Mouse (Mus musculus): ENCODE measurements at regions not wholly inside any gene's neighbourhood (a gene's known extent, or its start where the extent isn't known, plus 50 kb on each side); places are given as distances from the start of the nearest gene placed in this dataset.

- DNase-seq (ENCODE audit: low spot score), result no peak
Measured at GRCm38 (mm10) chr4:105327711-105328471, 170.7 kb downstream of the Plpp3 start.

GRCm38 (mm10) chr4:105328776-105329175, 171.6 kb downstream of the Plpp3 start:
- no peak for DNase-seq (ENCODE audit: low spot score)

- no peak for DNase-seq (ENCODE audit: low spot score)
Measured at GRCm38 (mm10) chr4:105332081-105332480, 174.9 kb downstream of the Plpp3 start.

- DNase-seq (ENCODE audit: low spot score), result no peak
Measured at GRCm38 (mm10) chr4:105335872-105336271, 178.7 kb downstream of the Plpp3 start.

GRCm38 (mm10) chr4:105336557-105336956, 179.4 kb downstream of the Plpp3 start:
- no peak for DNase-seq (ENCODE audit: low spot score)

GRCm38 (mm10) chr4:105338131-105338530, 181.0 kb downstream of the Plpp3 start:
- DNase-seq (ENCODE audit: low spot score), result no peak

- no peak for DNase-seq (ENCODE audit: low spot score)
Measured at GRCm38 (mm10) chr4:105338861-105339260, 181.7 kb downstream of the Plpp3 start.

- no peak for DNase-seq (ENCODE audit: low spot score)
Measured at GRCm38 (mm10) chr4:105341274-105341673, 184.1 kb downstream of the Plpp3 start.

- DNase-seq (ENCODE audit: low spot score), result no peak
Measured at GRCm38 (mm10) chr4:105346846-105347245, 189.7 kb downstream of the Plpp3 start.

GRCm38 (mm10) chr4:105347911-105348310, 190.8 kb downstream of the Plpp3 start:
- DNase-seq (ENCODE audit: low spot score), result no peak

- no peak for DNase-seq (ENCODE audit: low spot score)
Measured at GRCm38 (mm10) chr4:105349316-105350207, 192.4 kb downstream of the Plpp3 start.

GRCm38 (mm10) chr4:105352342-105352741, 195.2 kb downstream of the Plpp3 start:
- no peak for DNase-seq (ENCODE audit: low spot score)

- DNase-seq (ENCODE audit: low spot score), result no peak
Measured at GRCm38 (mm10) chr4:105352953-105353352, 195.8 kb downstream of the Plpp3 start.

GRCm38 (mm10) chr4:105354097-105354496, 196.9 kb downstream of the Plpp3 start:
- DNase-seq (ENCODE audit: low spot score), result no peak

GRCm38 (mm10) chr4:105356616-105357015, 199.5 kb downstream of the Plpp3 start:
- DNase-seq (ENCODE audit: low spot score), result no peak

GRCm38 (mm10) chr4:105358725-105359124, 201.6 kb downstream of the Plpp3 start:
- DNase-seq (ENCODE audit: low spot score), result no peak

- no peak for DNase-seq (ENCODE audit: low spot score)
Measured at GRCm38 (mm10) chr4:105364496-105364895, 207.3 kb downstream of the Plpp3 start.

- no peak for DNase-seq (ENCODE audit: low spot score)
Measured at GRCm38 (mm10) chr4:105365076-105365475, 207.9 kb downstream of the Plpp3 start.

- DNase-seq (ENCODE audit: low spot score), result no peak
Measured at GRCm38 (mm10) chr4:105376591-105376990, 219.4 kb downstream of the Plpp3 start.

- no peak for DNase-seq (ENCODE audit: low spot score)
Measured at GRCm38 (mm10) chr4:105377469-105378187, 220.5 kb downstream of the Plpp3 start.

- no peak for DNase-seq (ENCODE audit: low spot score)
Measured at GRCm38 (mm10) chr4:105384826-105385225, 227.7 kb downstream of the Plpp3 start.

- DNase-seq (ENCODE audit: low spot score), result no peak
Measured at GRCm38 (mm10) chr4:105385481-105385880, 228.3 kb downstream of the Plpp3 start.
